Mouse (Mus musculus) midbrain, embryonic 13.5 days (tissue): ENCODE results near the gene C9orf72. TPM values are rescaled to one million over a fixed set of nuclear protein-coding genes. Genes with fewer than 3 reads are reported as not detected.
"Not testable (repeated sequence)": the region's sequence is repeated elsewhere in the genome, so short reads cannot be mapped to it uniquely, and the experiment has no call there.

Experiments used
- ATAC-seq: fragments of 200-750 bp; cut with Nextera tagmentation; 2 replicates; pipeline ENCODE4 v1.8.0; 2017; ENCODE audit warnings: mild to moderate bottlenecking, moderate TSS enrichment, moderate library complexity
- H3K27ac ChIP-seq: fragments of 300-500 bp; sonication (generic); 2 replicates; pipeline ENCODE4 v1.5.1; 2015; ENCODE audit warnings: inconsistent platforms, mild to moderate bottlenecking, moderate library complexity
- H3K27me3 ChIP-seq: fragments of 300-500 bp; sonication (generic); 2 replicates; pipeline ENCODE4 v1.6.1; 2015; ENCODE audit warnings: mild to moderate bottlenecking, inconsistent platforms
- H3K36me3 ChIP-seq: fragments of 300-500 bp; sonication (generic); 2 replicates; pipeline ENCODE4 v1.6.1; 2015; ENCODE audit warnings: mild to moderate bottlenecking, inconsistent platforms
- H3K4me1 ChIP-seq: fragments of 300-500 bp; sonication (generic); replicated peaks from 2 replicates; pipeline ENCODE4 v1.6.1; 2015; ENCODE audit warnings: inconsistent platforms
- H3K4me2 ChIP-seq: fragments of 300-500 bp; sonication (generic); replicated peaks from 2 replicates; pipeline ENCODE4 v1.6.1; 2015; ENCODE audit warnings: moderate library complexity, mild to moderate bottlenecking, inconsistent platforms
- H3K4me3 ChIP-seq: fragments of 300-500 bp; sonication (generic); replicated peaks from 2 replicates; pipeline ENCODE4 v1.5.1; 2015; ENCODE audit warnings: mild to moderate bottlenecking, inconsistent platforms
- H3K9ac ChIP-seq: fragments of 300-500 bp; sonication (generic); replicated peaks from 2 replicates; pipeline ENCODE4 v1.6.1; 2015; ENCODE audit warnings: mild to moderate bottlenecking, inconsistent platforms
- H3K9me3 ChIP-seq: fragments of 300-500 bp; sonication (generic); 2 replicates; pipeline ENCODE4 v1.6.1; 2016; ENCODE audit warnings: mild to moderate bottlenecking, inconsistent platforms
- WGBS: fragments of 180-500 bp; shearing (Covaris S2); methylation state at CpG from one replicate; pipeline ENCODE4 v1.1.7; 2015; 5-methylcytosine and 5-hydroxymethylcytosine counted together
- polyA plus RNA-seq: library from polyadenylated mRNA; unstranded; fragments of >200 nt; fragmentation: Nextera tagmentation; extraction: Ambion mirVana; gene quantifications from 2 replicates; pipeline ENCODE4 v1.2.1, GENCODE M21; 2015

The C9orf72 gene
- polyA plus RNA-seq, result 39.8 and 42.6 TPM in 2 replicates

DNA sequence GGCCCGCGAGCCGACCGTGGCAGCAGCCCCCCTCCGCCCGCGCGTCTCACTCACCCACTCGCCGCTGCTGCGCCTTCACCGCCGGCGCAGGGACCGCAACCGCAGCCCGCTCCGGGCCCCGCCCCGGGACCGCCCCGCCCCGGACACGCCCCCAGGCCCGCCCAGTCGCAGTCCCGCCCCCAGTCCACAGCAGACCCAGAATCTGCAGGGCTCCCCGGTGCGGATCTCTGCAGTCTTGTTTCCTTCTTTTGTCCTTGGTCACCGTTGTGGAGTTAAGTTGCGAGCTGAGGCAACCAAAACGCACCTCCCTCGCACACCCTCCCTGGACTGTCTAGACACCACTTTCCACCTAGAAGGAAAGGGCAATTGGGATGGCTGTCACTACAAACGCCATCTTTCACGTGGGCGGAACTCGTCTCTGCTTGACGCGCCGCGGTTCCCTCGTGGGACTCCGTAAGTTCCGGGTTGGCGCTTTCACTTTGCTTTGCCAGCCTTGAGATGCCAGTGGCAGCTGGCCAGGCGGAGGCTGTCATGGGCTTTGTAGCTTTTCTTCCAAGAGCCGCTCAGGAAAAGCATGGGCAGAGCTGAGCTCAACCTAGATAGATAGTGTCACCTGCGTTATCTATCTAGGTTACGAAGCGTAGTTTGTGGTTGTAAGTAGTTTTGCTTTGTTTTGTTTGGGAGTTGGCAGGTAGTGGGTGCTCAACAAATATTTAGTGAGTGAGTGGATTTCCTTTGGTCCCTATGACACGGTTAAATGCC lies at the start of gene C9orf72:
Gene C9orf72 (minus strand): TSS at position 442 of the 762 bp plus-strand sequence.
- H3K9ac ChIP-seq, result peak within 1 kb of the TSS; percentile 90
- H3K36me3 ChIP-seq, result no peaks in the 10 kb centered on the region
- H3K4me3 ChIP-seq, result peak within 1 kb of the TSS; percentile 89
- no peaks in the 10 kb centered on the region for H3K9me3 ChIP-seq
- peaks cover 2% of the 10 kb centered on the region; the same call in 1 of the 2 replicates for H3K27me3 ChIP-seq
- peak within 1 kb of the TSS; percentile 82 for H3K4me2 ChIP-seq
- H3K4me1 ChIP-seq, result peaks cover 10% of the 10 kb centered on the region
- peak within 1 kb of the TSS; percentile 88 for H3K27ac ChIP-seq
- under 1% methylated on average over 44 of the region's 51 CpGs for WGBS
- peak; percentile 98 for ATAC-seq

- Histone ChIP-seq H3K27ac (no peak overlapping the region), H3K27me3 (no peaks in the 10 kb centered on the region), H3K4me3 (no peak overlapping the region), H3K9me3 (no peaks in the 10 kb centered on the region), H3K4me1 (no peaks in the 10 kb centered on the region), H3K9ac (no peak overlapping the region), H3K36me3 (no peaks in the 10 kb centered on the region), H3K4me2 (no peak overlapping the region)
- WGBS, result 84% methylated on average over 9 of the region's 9 CpGs
- no peak for ATAC-seq
Measured at GRCm38 (mm10) chr4:35259006-35259405, 33.0 kb upstream of the C9orf72 start.

- 81% methylated on average over 1 of the region's 1 CpGs for WGBS
- Histone ChIP-seq H3K27me3 (no peaks in the 10 kb centered on the region), H3K4me2 (no peak overlapping the region), H3K9ac (no peak overlapping the region), H3K4me1 (0 out of 2 replicates have a peak, but pooled peaks cover 2% of the 10 kb centered on the region), H3K36me3 (no peaks in the 10 kb centered on the region), H3K9me3 (no peaks in the 10 kb centered on the region), H3K27ac (no peak overlapping the region), H3K4me3 (no peak overlapping the region)
- no peak for ATAC-seq
Measured at GRCm38 (mm10) chr4:35244023-35244422, 18.0 kb upstream of the C9orf72 start.

DNA sequence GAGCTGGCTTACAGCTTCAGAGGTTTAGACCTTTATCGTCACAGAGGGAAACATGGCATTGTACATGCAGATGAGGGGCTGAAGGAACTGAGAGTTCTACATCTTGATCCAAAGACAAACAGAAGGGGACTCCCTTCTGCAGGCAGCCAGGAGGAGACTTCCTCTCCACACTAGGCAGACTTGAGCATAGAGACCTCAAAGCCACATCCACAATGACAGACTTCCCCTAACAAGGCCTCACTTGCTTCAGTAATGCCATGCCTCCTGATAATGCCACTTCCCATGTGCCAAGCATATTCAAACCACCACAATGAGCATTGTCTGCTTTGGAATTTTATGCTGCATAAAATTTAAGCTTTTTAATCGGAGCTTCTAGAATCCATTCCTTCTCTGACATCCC lies 15.8 kb upstream of the C9orf72 start:
- 83% methylated on average over 2 of the region's 2 CpGs for WGBS
- no peak overlapping the region for H3K9ac ChIP-seq
- H3K27ac ChIP-seq, result no peak overlapping the region
- H3K9me3 ChIP-seq, result no peaks in the 10 kb centered on the region
- 0 out of 2 replicates have a peak, but pooled peaks cover 2% of the 10 kb centered on the region for H3K4me1 ChIP-seq
- H3K4me3 ChIP-seq, result no peak overlapping the region
- H3K36me3 ChIP-seq, result no peaks in the 10 kb centered on the region
- no peaks in the 10 kb centered on the region for H3K27me3 ChIP-seq
- ATAC-seq, result no peak
- no peak overlapping the region for H3K4me2 ChIP-seq

DNA sequence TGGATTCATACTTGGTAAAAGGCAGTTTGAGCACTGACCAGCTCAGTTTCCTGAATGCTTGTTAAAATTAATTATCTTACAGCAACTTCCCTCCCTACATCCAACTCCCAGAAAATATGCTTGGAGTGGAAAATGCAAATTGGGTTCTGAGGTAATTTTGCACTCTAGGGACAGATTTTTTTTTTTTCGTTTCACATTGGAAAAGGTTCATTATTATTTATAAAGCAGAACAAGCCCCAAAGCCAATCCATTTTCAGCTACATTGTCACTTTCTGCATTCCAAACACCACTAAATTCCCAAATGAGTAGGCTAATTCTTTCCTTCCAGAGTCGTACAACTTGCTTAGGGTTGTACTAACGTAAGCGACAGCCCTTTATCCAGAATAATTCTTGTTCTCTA lies 12.7 kb upstream of the C9orf72 start:
- no peak overlapping the region for H3K27ac ChIP-seq
- no peaks in the 10 kb centered on the region for H3K9me3 ChIP-seq
- no peak overlapping the region for H3K4me3 ChIP-seq
- 52% methylated on average over 4 of the region's 4 CpGs for WGBS
- H3K36me3 ChIP-seq, result no peaks in the 10 kb centered on the region
- H3K4me2 ChIP-seq, result no peak overlapping the region
- no peak for ATAC-seq
- H3K9ac ChIP-seq, result no peak overlapping the region
- 0 out of 2 replicates have a peak, but pooled peaks cover 2% of the 10 kb centered on the region for H3K4me1 ChIP-seq
- no peaks in the 10 kb centered on the region for H3K27me3 ChIP-seq

- H3K4me2 ChIP-seq, H3K9ac ChIP-seq, H3K27ac ChIP-seq, ATAC-seq, H3K9me3 ChIP-seq, H3K27me3 ChIP-seq, H3K36me3 ChIP-seq, H3K4me3 ChIP-seq, H3K4me1 ChIP-seq: not testable (repeated sequence)
- WGBS, result 90% methylated on average over 3 of the region's 3 CpGs
Measured at GRCm38 (mm10) chr4:35238240-35238639, 12.3 kb upstream of the C9orf72 start.

GRCm38 (mm10) chr4:35236313-35236712 lies 10.3 kb upstream of the C9orf72 start:
- Histone ChIP-seq H3K9ac (no peak overlapping the region), H3K27ac (no peak overlapping the region), H3K4me1 (0 out of 2 replicates have a peak, but pooled peaks cover 2% of the 10 kb centered on the region), H3K4me2 (no peak overlapping the region), H3K4me3 (no peak overlapping the region), H3K27me3 (no peaks in the 10 kb centered on the region), H3K36me3 (no peaks in the 10 kb centered on the region), H3K9me3 (no peaks in the 10 kb centered on the region)
- ATAC-seq, result no peak
- WGBS, result 95% methylated on average over 2 of the region's 2 CpGs

- H3K4me1 ChIP-seq, result peaks cover 10% of the 10 kb centered on the region
- no peaks in the 10 kb centered on the region for H3K36me3 ChIP-seq
- H3K27ac ChIP-seq, result no peak overlapping the region
- H3K4me3 ChIP-seq, result no peak overlapping the region
- 77% methylated on average over 4 of the region's 4 CpGs for WGBS
- no peaks in the 10 kb centered on the region for H3K9me3 ChIP-seq
- H3K9ac ChIP-seq, result no peak overlapping the region
- peaks cover 2% of the 10 kb centered on the region; the same call in 1 of the 2 replicates for H3K27me3 ChIP-seq
- no peak overlapping the region for H3K4me2 ChIP-seq
- ATAC-seq, result no peak
Measured at GRCm38 (mm10) chr4:35228260-35228659, 2.3 kb upstream of the C9orf72 start.

- Histone ChIP-seq H3K36me3 (no peaks in the 10 kb centered on the region), H3K4me1 (peaks cover 10% of the 10 kb centered on the region), H3K9ac (peak overlapping the region; percentile 90), H3K4me3 (peak overlapping the region; percentile 89), H3K4me2 (peak overlapping the region; percentile 82), H3K27me3 (peaks cover 2% of the 10 kb centered on the region; the same call in 1 of the 2 replicates), H3K9me3 (no peaks in the 10 kb centered on the region), H3K27ac (peak overlapping the region; percentile 88)
- 14% methylated on average over 9 of the region's 9 CpGs for WGBS
- ATAC-seq, result peak; percentile 62
Measured at GRCm38 (mm10) chr4:35226496-35226992, 569 bp upstream of the C9orf72 start.

DNA sequence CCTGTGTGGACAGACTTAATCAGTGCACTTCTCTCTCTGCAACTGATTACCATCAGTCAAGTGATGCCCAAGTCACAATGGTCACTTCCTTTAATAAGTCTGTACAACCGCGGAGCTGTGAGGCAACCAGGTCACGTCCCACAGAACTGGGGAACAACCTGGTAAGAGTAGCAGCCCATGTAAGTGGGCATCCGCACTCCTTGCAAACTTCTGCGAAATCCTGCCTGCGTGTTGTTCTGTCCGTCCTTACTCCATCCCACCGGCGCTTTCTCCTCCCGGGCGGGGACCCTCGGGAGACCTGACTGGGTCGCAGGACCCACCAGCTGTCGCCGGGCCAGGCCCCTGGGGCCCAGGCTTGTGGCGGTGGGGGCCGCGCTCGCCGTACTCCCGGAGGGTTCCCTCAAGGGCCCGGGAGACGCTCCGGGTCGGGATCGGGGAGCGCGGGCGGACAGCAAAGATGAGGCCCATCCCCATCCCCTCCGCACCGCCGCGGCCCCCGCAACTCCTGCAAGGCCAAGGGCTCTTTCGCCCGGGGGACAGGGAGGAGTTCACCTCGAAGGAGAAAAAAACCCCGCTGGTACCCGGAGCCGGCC lies 738 bp downstream of the C9orf72 start:
- Histone ChIP-seq H3K27ac (peak overlapping the region; percentile 88), H3K4me3 (peak overlapping the region; percentile 89), H3K4me1 (peaks cover 10% of the 10 kb centered on the region), H3K27me3 (peaks cover 2% of the 10 kb centered on the region; the same call in 1 of the 2 replicates), H3K4me2 (peak overlapping the region; percentile 82), H3K9ac (peak overlapping the region; percentile 90), H3K9me3 (no peaks in the 10 kb centered on the region), H3K36me3 (no peaks in the 10 kb centered on the region)
- WGBS, result under 1% methylated on average over 36 of the region's 40 CpGs
- ATAC-seq, result peak; percentile 80

DNA sequence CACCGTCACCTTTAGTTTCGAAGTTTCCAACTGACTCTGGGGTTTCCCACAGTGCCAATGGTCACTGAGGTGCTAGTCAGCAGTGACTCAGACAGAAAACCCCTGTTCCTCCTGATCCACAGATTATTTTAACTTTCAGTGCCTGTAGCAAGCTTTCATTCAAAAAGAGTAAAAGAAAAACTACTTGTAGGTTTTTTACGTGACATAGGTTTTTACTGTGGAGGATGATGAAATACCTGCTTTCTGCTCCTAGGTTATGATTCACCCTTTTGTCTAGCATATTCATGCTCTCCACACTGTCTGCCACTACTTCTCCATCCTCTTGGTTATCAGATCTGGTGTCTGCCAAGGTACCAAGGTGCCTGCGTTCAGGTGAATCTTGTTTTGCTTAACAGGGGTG lies 1.9 kb downstream of the C9orf72 start:
- ATAC-seq, result no peak
- H3K36me3 ChIP-seq, result no peaks in the 10 kb centered on the region
- peaks cover 12% of the 10 kb centered on the region for H3K4me1 ChIP-seq
- H3K27ac ChIP-seq, result no peak overlapping the region
- no peak overlapping the region; the same call in 1 of the 2 replicates for H3K4me3 ChIP-seq
- peaks cover 2% of the 10 kb centered on the region; the same call in 1 of the 2 replicates for H3K27me3 ChIP-seq
- H3K9me3 ChIP-seq, result no peaks in the 10 kb centered on the region
- H3K4me2 ChIP-seq, result peak overlapping the region; percentile 82; the same call in 1 of the 2 replicates
- no peak overlapping the region for H3K9ac ChIP-seq
- 90% methylated on average over 4 of the region's 4 CpGs for WGBS

DNA sequence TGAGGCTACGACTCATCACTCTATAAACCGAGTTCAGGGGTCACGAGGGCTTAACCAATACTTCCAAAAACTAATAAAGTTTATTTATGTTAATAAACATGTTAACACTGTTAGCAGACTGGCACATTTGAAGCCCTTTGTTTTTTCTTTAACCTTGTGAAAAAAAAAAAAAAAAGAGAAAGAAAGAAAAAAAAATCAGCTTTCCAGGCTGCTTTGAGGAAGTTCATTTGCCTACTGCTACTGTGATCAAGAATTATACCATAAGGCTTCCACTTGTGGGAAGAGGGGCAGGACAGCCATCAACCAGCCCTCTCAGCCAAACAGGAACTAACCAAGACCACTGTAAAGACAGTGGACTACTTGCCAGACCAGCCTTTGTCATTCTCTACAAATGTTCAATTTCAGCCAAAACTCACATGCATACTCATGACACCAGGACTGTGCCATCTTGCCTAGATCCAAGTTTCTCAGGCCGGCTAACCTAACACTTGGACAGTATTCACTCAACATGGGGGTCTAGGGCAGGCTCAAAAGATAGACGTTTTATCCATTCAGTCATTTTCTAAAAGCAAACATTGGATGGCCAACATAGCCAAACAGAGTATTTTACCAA lies 2.5 kb downstream of the C9orf72 start:
- no peak overlapping the region for H3K4me3 ChIP-seq
- no peaks in the 10 kb centered on the region for H3K9me3 ChIP-seq
- no peak overlapping the region for H3K9ac ChIP-seq
- no peaks in the 10 kb centered on the region for H3K36me3 ChIP-seq
- H3K4me2 ChIP-seq, result no peak overlapping the region
- no peak for ATAC-seq
- H3K4me1 ChIP-seq, result peaks cover 12% of the 10 kb centered on the region
- 85% methylated on average over 5 of the region's 5 CpGs for WGBS
- H3K27me3 ChIP-seq, result peaks cover 2% of the 10 kb centered on the region; the same call in 1 of the 2 replicates
- H3K27ac ChIP-seq, result no peak overlapping the region
